16 mouse cellular contexts compared by ENCODE assay signal in the genomic region with DNA sequence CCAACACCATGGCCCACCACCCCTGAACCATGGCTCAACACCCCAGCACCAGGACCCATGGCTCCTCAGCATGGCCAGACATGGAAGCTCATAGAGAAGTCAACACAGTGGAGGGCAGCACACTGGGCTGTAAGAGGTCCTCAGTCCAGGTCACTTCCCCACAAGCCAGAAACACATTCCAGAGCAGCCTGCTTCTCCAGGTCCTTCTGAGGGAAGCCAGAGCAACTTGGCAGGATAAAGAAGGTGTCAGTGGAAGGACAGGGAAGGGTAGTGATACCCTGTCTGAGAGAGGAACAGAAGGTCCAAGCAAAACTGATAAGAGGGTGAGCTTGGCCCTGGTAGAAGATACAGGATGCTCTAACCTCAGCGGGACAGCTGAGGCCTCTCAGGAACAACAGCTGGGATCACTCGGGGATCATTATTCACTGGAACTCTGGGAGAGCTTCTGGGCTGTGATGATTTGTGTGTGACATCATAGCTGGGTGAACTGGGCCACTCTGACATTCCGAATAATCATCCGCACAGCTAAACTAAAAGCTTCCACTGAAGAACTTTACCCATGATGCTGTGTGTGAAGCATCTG.
A peak's percentile ranks its signal among the peaks of the same experiment; 100 is the strongest.
DNase-seq lines count a peak whose midpoint lies in the region; ATAC-seq and TF ChIP-seq lines count a peak whose summit lies in the region.
"Had no signal": no experiment of that assay in that cellular context is flagged by ENCODE, and none has a peak within 500 bp of the region (broad histone marks: within the 10 kb centered on the region; RNA-seq: fewer than 3 reads in every experiment).

No protein-coding gene starts in this region.

- peak; percentile 70; the same call in 1 of the 2 replicates for TF ChIP-seq POLR2A in testis, adult 2 months (IDR thresholded peaks at IDR 0.05; ENCODE audit: control insufficient read depth, low read depth, low read length)

- H3K27ac ChIP-seq in testis, adult 2 months (ENCODE audit: control insufficient read depth, insufficient read depth, low read depth, low read length) = peak overlapping the region; percentile 16; the same call in 1 of the 2 replicates
- peak overlapping the region; percentile 62 for H3K27ac ChIP-seq in kidney, embryonic 15.5 days
- H3K27ac ChIP-seq in hindbrain, embryonic 12.5 days = no peak overlapping the region
- H3K27ac ChIP-seq: embryonic facial prominence, embryonic 13.5 days; forebrain, embryonic 12.5 days; hindbrain, embryonic 14.5 days; macrophage; neural tube, embryonic 15.5 days had no signal

- H3K27me3 ChIP-seq in testis, adult 2 months (ENCODE audit: control insufficient read depth, insufficient read depth, low read length) = no peaks in the 10 kb centered on the region
- no peaks in the 10 kb centered on the region for H3K27me3 ChIP-seq in kidney, embryonic 15.5 days
- H3K27me3 ChIP-seq in hindbrain, embryonic 12.5 days = no peaks in the 10 kb centered on the region
- H3K27me3 ChIP-seq: embryonic facial prominence, embryonic 13.5 days; forebrain, embryonic 12.5 days; neural tube, embryonic 15.5 days had no signal

- no peaks in the 10 kb centered on the region for H3K4me1 ChIP-seq in testis, adult 2 months (ENCODE audit: control insufficient read depth, insufficient read depth, low read length)
- H3K4me1 ChIP-seq in kidney, embryonic 15.5 days = peaks cover 16% of the 10 kb centered on the region; the same call in 1 of the 2 replicates
- H3K4me1 ChIP-seq in hindbrain, embryonic 12.5 days = 0 out of 2 replicates have a peak, but pooled peaks cover 6% of the 10 kb centered on the region

- H3K9me3 ChIP-seq in kidney, embryonic 15.5 days (replicated peaks) = no peaks in the 10 kb centered on the region
- no peaks in the 10 kb centered on the region for H3K9me3 ChIP-seq in hindbrain, embryonic 12.5 days (replicated peaks)
- H3K9me3 ChIP-seq: embryonic facial prominence, embryonic 13.5 days; forebrain, embryonic 12.5 days; neural tube, embryonic 15.5 days had no signal

- ATAC-seq in kidney, embryonic 15.5 days (replicated peaks; ENCODE audit: low FRiP score) = peak; percentile 64; the same call in 1 of the 2 replicates
- ATAC-seq in frontal cortex, adult (ENCODE audit: low TSS enrichment) = no peak
- no peak for ATAC-seq in hindbrain, embryonic 12.5 days (ENCODE audit: low FRiP score)

- TF ChIP-seq CTCF in testis, adult 2 months (IDR thresholded peaks at IDR 0.05; ENCODE audit: control insufficient read depth, insufficient read depth, insufficient replicate concordance, low read depth, low read length) = no peak

- 42% methylated on average over 4 of the region's 4 CpGs for WGBS in kidney, embryonic 15.5 days
- WGBS in hindbrain, embryonic 12.5 days = 81% methylated on average over 4 of the region's 4 CpGs

- intact Hi-C loops in heart, postnatal 25 days (cut with DNase I) = loop anchor here (5.0 kb wide), 1 partner anchor 36 kb away; no protein-coding TSS in a partner anchor

- no peak overlapping the region for H3K4me2 ChIP-seq in kidney, embryonic 15.5 days
- H3K4me2 ChIP-seq in hindbrain, embryonic 12.5 days (replicated peaks) = no peak overlapping the region
- H3K4me2 ChIP-seq: embryonic facial prominence, embryonic 13.5 days; forebrain, embryonic 12.5 days; hindbrain, embryonic 14.5 days; neural tube, embryonic 15.5 days had no signal

- H3K9ac ChIP-seq in kidney, embryonic 15.5 days = no peak overlapping the region
- H3K9ac ChIP-seq in hindbrain, embryonic 12.5 days = no peak overlapping the region
- H3K9ac ChIP-seq: embryonic facial prominence, embryonic 13.5 days; forebrain, embryonic 12.5 days; hindbrain, embryonic 14.5 days; neural tube, embryonic 15.5 days had no signal

- H3K36me3 ChIP-seq in testis, adult 2 months (ENCODE audit: control insufficient read depth, insufficient read depth, low read length) = no peaks in the 10 kb centered on the region
- H3K36me3 ChIP-seq in kidney, embryonic 15.5 days = no peaks in the 10 kb centered on the region
- H3K36me3 ChIP-seq in hindbrain, embryonic 12.5 days = no peaks in the 10 kb centered on the region
- H3K36me3 ChIP-seq: forebrain, embryonic 12.5 days; neural tube, embryonic 15.5 days had no signal

- peak; percentile 95 for DNase-seq in heart, adult 11 months
- no peak for DNase-seq in heart, postnatal 25 days (ENCODE audit: low spot score)
- DNase-seq in testis, postnatal 14 days (ENCODE audit: low spot score) = no peak
- DNase-seq in ovary, adult 18-20 months (ENCODE audit: low spot score) = no peak
- DNase-seq: adrenal gland, postnatal 25 days; cerebellum, postnatal 25 days; gastrocnemius, postnatal 25 days had no signal

- H3K4me3 ChIP-seq in testis, adult 2 months (ENCODE audit: control insufficient read depth, low read depth, low read length) = peak overlapping the region; percentile 77
- H3K4me3 ChIP-seq in kidney, embryonic 15.5 days (replicated peaks) = no peak overlapping the region
- no peak overlapping the region for H3K4me3 ChIP-seq in hindbrain, embryonic 12.5 days
- H3K4me3 ChIP-seq: embryonic facial prominence, embryonic 13.5 days; forebrain, embryonic 12.5 days; neural tube, embryonic 15.5 days had no signal
